Comparison of ENCODE assay signal across 20 mouse cellular contexts in genomic region chr9:62370186-62370585, GRCm38 (mm10). TPM values are rescaled to one million over a fixed set of nuclear protein-coding genes. Genes with fewer than 3 reads are reported as not detected.
DNase-seq lines count a peak whose midpoint lies in the region; ATAC-seq and TF ChIP-seq lines count a peak whose summit lies in the region.
"Had no signal": no experiment of that assay in that cellular context is flagged by ENCODE, and none has a peak within 500 bp of the region (broad histone marks: within the 10 kb centered on the region; RNA-seq: fewer than 3 reads in every experiment).

No protein-coding gene starts in this region.

- H3K27ac ChIP-seq in kidney, postnatal 0 days: peak overlapping the region; percentile 19; the same call in 1 of the 2 replicates
- no peak overlapping the region; the same call in 1 of the 2 replicates for H3K27ac ChIP-seq in kidney, embryonic 15.5 days
- H3K27ac ChIP-seq in lung, postnatal 0 days (ENCODE audit: low read length): 0 out of 2 replicates have a peak overlapping the region, but pooled peaks have one; percentile 26
- H3K27ac ChIP-seq: hindbrain, embryonic 13.5 days; limb, embryonic 12.5 days; liver, embryonic 14.5 days; lung, embryonic 15.5 days; neural tube, embryonic 15.5 days; stomach, embryonic 15.5 days had no signal

- no peak for ATAC-seq in kidney, postnatal 0 days (replicated peaks; ENCODE audit: low FRiP score, low read depth)
- ATAC-seq in kidney, embryonic 15.5 days (replicated peaks; ENCODE audit: low FRiP score): no peak
- ATAC-seq in lung, postnatal 0 days: no peak
- ATAC-seq: forebrain, embryonic 14.5 days had no signal

- TF ChIP-seq CTCF in kidney, postnatal 0 days (IDR thresholded peaks at IDR 0.05; ENCODE audit: low read depth): no peak
- TF ChIP-seq CTCF in lung, postnatal 0 days (IDR thresholded peaks at IDR 0.05): no peak

- no peaks in the 10 kb centered on the region for H3K27me3 ChIP-seq in kidney, postnatal 0 days (ENCODE audit: insufficient read depth, low read length)
- no peaks in the 10 kb centered on the region for H3K27me3 ChIP-seq in kidney, embryonic 15.5 days
- no peaks in the 10 kb centered on the region for H3K27me3 ChIP-seq in lung, postnatal 0 days (replicated peaks; ENCODE audit: insufficient read depth, low read length)
- H3K27me3 ChIP-seq: hindbrain, embryonic 13.5 days; limb, embryonic 12.5 days; lung, embryonic 15.5 days; neural tube, embryonic 15.5 days; stomach, embryonic 15.5 days had no signal

- TF ChIP-seq EP300 in lung, postnatal 0 days (IDR thresholded peaks at IDR 0.05): no peak

- 60% methylated on average over 9 of the region's 9 CpGs for WGBS in kidney, postnatal 0 days
- 58% methylated on average over 9 of the region's 9 CpGs for WGBS in kidney, embryonic 15.5 days
- WGBS in lung, postnatal 0 days: 48% methylated on average over 9 of the region's 9 CpGs

- H3K4me2 ChIP-seq in kidney, postnatal 0 days (ENCODE audit: low read length): no peak overlapping the region
- no peak overlapping the region for H3K4me2 ChIP-seq in kidney, embryonic 15.5 days
- H3K4me2 ChIP-seq in lung, postnatal 0 days (replicated peaks; ENCODE audit: low read depth, low read length): no peak overlapping the region
- H3K4me2 ChIP-seq: hindbrain, embryonic 13.5 days; limb, embryonic 12.5 days; lung, embryonic 15.5 days; midbrain, embryonic 11.5 days; neural tube, embryonic 15.5 days; stomach, embryonic 15.5 days had no signal

- DNase-seq in cerebellum, adult 9-11 months: peak; percentile 36
- DNase-seq in cerebellum, postnatal 14 days: no peak
- no peak for DNase-seq in kidney, postnatal 0 days (ENCODE audit: low spot score)
- no peak for DNase-seq in lung, postnatal 0 days (ENCODE audit: low spot score)
- no peak for DNase-seq in lung, postnatal 36 days
- no peak for DNase-seq in retina, postnatal 1 day
- DNase-seq: adrenal gland, adult 8-10 months; kidney, adult 11 months; kidney, postnatal 14 days; layer of hippocampus, postnatal 36 days had no signal

- H3K36me3 ChIP-seq in kidney, postnatal 0 days (ENCODE audit: insufficient read depth, low read length): peaks cover 13% of the 10 kb centered on the region
- H3K36me3 ChIP-seq in kidney, embryonic 15.5 days: peaks cover 37% of the 10 kb centered on the region
- no peaks in the 10 kb centered on the region for H3K36me3 ChIP-seq in lung, postnatal 0 days (ENCODE audit: insufficient read depth, low read length)

- no peaks in the 10 kb centered on the region for H3K9me3 ChIP-seq in kidney, postnatal 0 days (replicated peaks; ENCODE audit: low read length)
- no peaks in the 10 kb centered on the region for H3K9me3 ChIP-seq in kidney, embryonic 15.5 days (replicated peaks)
- no peaks in the 10 kb centered on the region for H3K9me3 ChIP-seq in lung, postnatal 0 days (ENCODE audit: low read length)
- H3K9me3 ChIP-seq: heart, embryonic 10.5 days; hindbrain, embryonic 13.5 days; limb, embryonic 12.5 days; lung, embryonic 15.5 days; neural tube, embryonic 15.5 days; stomach, embryonic 15.5 days had no signal

- no peak overlapping the region for H3K4me3 ChIP-seq in kidney, postnatal 0 days (replicated peaks; ENCODE audit: low read depth, low read length)
- H3K4me3 ChIP-seq in kidney, embryonic 15.5 days (replicated peaks): no peak overlapping the region
- no peak overlapping the region for H3K4me3 ChIP-seq in lung, postnatal 0 days (ENCODE audit: low read depth, low read length)
- H3K4me3 ChIP-seq: heart, embryonic 10.5 days; hindbrain, embryonic 13.5 days; limb, embryonic 12.5 days; lung, embryonic 15.5 days; neural tube, embryonic 15.5 days; stomach, embryonic 15.5 days had no signal

- no peak overlapping the region for H3K9ac ChIP-seq in kidney, postnatal 0 days (ENCODE audit: low read depth, low read length)
- H3K9ac ChIP-seq in kidney, embryonic 15.5 days: no peak overlapping the region
- H3K9ac ChIP-seq in lung, postnatal 0 days (replicated peaks; ENCODE audit: low read depth): no peak overlapping the region
- H3K9ac ChIP-seq: hindbrain, embryonic 13.5 days; limb, embryonic 12.5 days; liver, embryonic 14.5 days; lung, embryonic 15.5 days; neural tube, embryonic 15.5 days; stomach, embryonic 15.5 days had no signal

- peaks cover 45% of the 10 kb centered on the region for H3K4me1 ChIP-seq in kidney, postnatal 0 days (replicated peaks; ENCODE audit: insufficient read depth, low read length)
- peaks cover 89% of the 10 kb centered on the region for H3K4me1 ChIP-seq in kidney, embryonic 15.5 days
- H3K4me1 ChIP-seq in lung, postnatal 0 days (ENCODE audit: insufficient read depth, low read depth, low read length): peaks cover 67% of the 10 kb centered on the region

RNA-seq across cellular contexts. Expression of gene Anp32a, which starts 29.1 kb away (rescaled TPM):
- polyA plus RNA-seq in kidney, postnatal 0 days (2015; fragmentation: Nextera tagmentation; extraction: Ambion mirVana): 139 and 166 TPM in 2 replicates
- 217 and 225 TPM in 2 replicates for polyA plus RNA-seq in kidney, embryonic 15.5 days (2015; fragmentation: Nextera tagmentation; extraction: Ambion mirVana)
- polyA plus RNA-seq in lung, postnatal 0 days (2015; fragmentation: Nextera tagmentation; extraction: Ambion mirVana): 101 and 141 TPM in 2 replicates
